In genomic region chr3:116127281-116127680, GRCm38 (mm10) we compare ENCODE assay signal across 8 mouse cellular contexts. TPM values are rescaled to one million over a fixed set of nuclear protein-coding genes. Genes with fewer than 3 reads are reported as not detected.
DNase-seq lines count a peak whose midpoint lies in the region; ATAC-seq lines count a peak whose summit lies in the region.

No protein-coding gene starts in this region.

- DNase-seq in heart, adult 9 months (ENCODE audit: low spot score in 2 of 2), result no peak
- DNase-seq in hindlimb bud, embryonic 11.5 days (ENCODE audit: extremely low spot score, low read depth, low spot score), result peak; percentile 86
- DNase-seq in layer of hippocampus, postnatal 10 days (ENCODE audit: low spot score in 2 of 2), result no peak
- no peak for DNase-seq in adrenal gland, adult 2 months
- no peak for DNase-seq in gastrocnemius, postnatal 36 days

- peaks cover 14% of the 10 kb centered on the region for H3K36me3 ChIP-seq in heart, embryonic 12.5 days
- peaks cover 9% of the 10 kb centered on the region; the same call in 1 of the 2 replicates for H3K36me3 ChIP-seq in embryonic facial prominence, embryonic 12.5 days
- no peaks in the 10 kb centered on the region for H3K36me3 ChIP-seq in midbrain, embryonic 16.5 days (ENCODE audit: control insufficient read depth, insufficient read depth, low read length)

- WGBS in heart, embryonic 12.5 days, result 35% methylated on average over 2 of the region's 2 CpGs
- WGBS in embryonic facial prominence, embryonic 12.5 days, result 15% methylated on average over 2 of the region's 2 CpGs
- WGBS in midbrain, embryonic 16.5 days, result 22% methylated on average over 2 of the region's 2 CpGs

- no peak for ATAC-seq in heart, embryonic 12.5 days (ENCODE audit: insufficient number of reproducible peaks, low FRiP score)
- peak; percentile 74; the same call in 1 of the 2 replicates for ATAC-seq in embryonic facial prominence, embryonic 12.5 days (ENCODE audit: insufficient number of reproducible peaks, insufficient read depth, low FRiP score, low TSS enrichment)
- no peak for ATAC-seq in midbrain, embryonic 16.5 days

- H3K9me3 ChIP-seq in heart, embryonic 12.5 days (replicated peaks), result no peaks in the 10 kb centered on the region
- no peaks in the 10 kb centered on the region for H3K9me3 ChIP-seq in embryonic facial prominence, embryonic 12.5 days
- H3K9me3 ChIP-seq in midbrain, embryonic 16.5 days (replicated peaks; ENCODE audit: control insufficient read depth, low read length, poor library complexity, severe bottlenecking), result no peaks in the 10 kb centered on the region

- peak overlapping the region; percentile 68 for H3K4me2 ChIP-seq in heart, embryonic 12.5 days
- peak overlapping the region; percentile 56 for H3K4me2 ChIP-seq in embryonic facial prominence, embryonic 12.5 days (replicated peaks)
- peak overlapping the region; percentile 31 for H3K4me2 ChIP-seq in midbrain, embryonic 16.5 days (ENCODE audit: low read length)

- peak overlapping the region; percentile 51 for H3K4me3 ChIP-seq in heart, embryonic 12.5 days
- H3K4me3 ChIP-seq in embryonic facial prominence, embryonic 12.5 days, result peak overlapping the region; percentile 29
- H3K4me3 ChIP-seq in midbrain, embryonic 16.5 days (ENCODE audit: low read depth, low read length), result no peak overlapping the region

- H3K27me3 ChIP-seq in heart, embryonic 12.5 days (replicated peaks), result no peaks in the 10 kb centered on the region
- H3K27me3 ChIP-seq in embryonic facial prominence, embryonic 12.5 days, result no peaks in the 10 kb centered on the region
- no peaks in the 10 kb centered on the region for H3K27me3 ChIP-seq in midbrain, embryonic 16.5 days (ENCODE audit: control insufficient read depth, insufficient read depth, low read depth, low read length)

- intact Hi-C loops in gastrocnemius, postnatal 36 days (cut with DNase I), result no loop called here

- peak overlapping the region; percentile 94 for H3K27ac ChIP-seq in heart, embryonic 12.5 days (ENCODE audit: poor library complexity, severe bottlenecking)
- H3K27ac ChIP-seq in embryonic facial prominence, embryonic 12.5 days, result peak overlapping the region; percentile 88
- H3K27ac ChIP-seq in midbrain, embryonic 16.5 days (ENCODE audit: low read length), result no peak overlapping the region

- peak overlapping the region; percentile 73 for H3K9ac ChIP-seq in heart, embryonic 12.5 days
- H3K9ac ChIP-seq in embryonic facial prominence, embryonic 12.5 days, result no peak overlapping the region
- H3K9ac ChIP-seq in midbrain, embryonic 16.5 days (ENCODE audit: low read depth, low read length), result no peak overlapping the region

- H3K4me1 ChIP-seq in heart, embryonic 12.5 days (replicated peaks), result peaks cover 13% of the 10 kb centered on the region
- H3K4me1 ChIP-seq in embryonic facial prominence, embryonic 12.5 days, result peaks cover 13% of the 10 kb centered on the region
- H3K4me1 ChIP-seq in midbrain, embryonic 16.5 days (ENCODE audit: control insufficient read depth, insufficient read depth, low read length), result peaks cover 3% of the 10 kb centered on the region

RNA-seq across cellular contexts. Expression of gene Vcam1, which starts 2.2 kb away (rescaled TPM):
- polyA plus RNA-seq in heart, embryonic 12.5 days (2016; fragmentation: Nextera tagmentation; extraction: Ambion mirVana), result 69.7 and 73.1 TPM in 2 replicates
- 58.8 and 69.4 TPM in 2 replicates for polyA plus RNA-seq in embryonic facial prominence, embryonic 12.5 days (2016; fragmentation: Nextera tagmentation; extraction: Ambion mirVana)
- 30.8 and 39.8 TPM in 2 replicates for polyA plus RNA-seq in midbrain, embryonic 16.5 days (2015; fragmentation: Nextera tagmentation; extraction: Ambion mirVana)
- total RNA-seq in layer of hippocampus, postnatal 10 days (2021), result 10 to 100 TPM; 50.3 to 51.7 TPM
- total RNA-seq in adrenal gland, adult 2 months (2021), result 10 to 100 TPM; 15.9 to 19.3 TPM
- 0.94 and 2.2 TPM in 2 replicates for polyA plus RNA-seq in adrenal gland, adult 2 months (2012; rRNA removed)
- total RNA-seq in gastrocnemius, postnatal 36 days (2021), result 1 to 10 TPM; 2.9 to 4.0 TPM

Comparison
In these comparisons a context has a peak if more than half of its experiments do, and no peak if none do; other contexts are left out.
1. RNA of gene Vcam1, which starts 2.2 kb away (polyA plus RNA-seq): 69.7 to 73.1 TPM in heart, embryonic 12.5 days, 58.8 to 69.4 TPM in embryonic facial prominence, embryonic 12.5 days and 30.8 to 39.8 TPM in midbrain, embryonic 16.5 days; 0.94 to 2.2 TPM in adrenal gland, adult 2 months; every median in the first group is over 10 times any median in the second.
2. Peak in every context shown above with its lines, with median percentiles within 50 percentile points of each other: H3K4me2 ChIP-seq.